Mouse (Mus musculus) Patski (cell line): ENCODE results near the gene Bmpr2. TPM values are rescaled to one million over a fixed set of nuclear protein-coding genes. Genes with fewer than 3 reads are reported as not detected.

Experiments
- ATAC-seq: fragments of 100-300 bp; one replicate; pipeline ENCODE4 v1.8.0; 2021
- CTCF ChIA-PET: fragments of 350-600 bp; sonication (Branson Sonifier 250); formaldehyde crosslinking; loops from one replicate; lab custom pipeline; 2022; ENCODE audit warnings: inconsistent platforms; lab: Charles Lee
- POLR2A ChIA-PET: fragments of 350-600 bp; sonication (Branson Sonifier 250); formaldehyde crosslinking; loops from one replicate; lab custom pipeline; 2022; ENCODE audit warnings: antibody characterized with exemption, inconsistent platforms; lab: Charles Lee
- DNase-seq: peaks from one replicate; pipeline ENCODE4 v3.0.0-alpha.2; 2011; ENCODE audit warnings: low read depth, low spot score
- H3K27me3 ChIP-seq: fragments of 371-371 bp; one replicate; pipeline ENCODE4 v1.5.1; 2021
- CTCF ChIP-seq: fragments of 100-300 bp; IDR thresholded peaks from one replicate; pipeline ENCODE4 v1.5.1; 2021
- in situ Hi-C: fragments of 300-500 bp; cut with MboI; formaldehyde crosslinking; loops from 3 replicates; pipeline ENCODE4 v1.11.1; 2018; ENCODE audit warnings: low pct_unique_long_range_greater_than_20kb, mixed read lengths
- polyA plus RNA-seq: library from polyadenylated mRNA; unstranded; gene quantifications from one replicate; pipeline ENCODE4 v1.2.3, GENCODE M21; 2021

The Bmpr2 gene
- polyA plus RNA-seq, 1 experiment from 2014 or later: 22.1 TPM

DNA sequence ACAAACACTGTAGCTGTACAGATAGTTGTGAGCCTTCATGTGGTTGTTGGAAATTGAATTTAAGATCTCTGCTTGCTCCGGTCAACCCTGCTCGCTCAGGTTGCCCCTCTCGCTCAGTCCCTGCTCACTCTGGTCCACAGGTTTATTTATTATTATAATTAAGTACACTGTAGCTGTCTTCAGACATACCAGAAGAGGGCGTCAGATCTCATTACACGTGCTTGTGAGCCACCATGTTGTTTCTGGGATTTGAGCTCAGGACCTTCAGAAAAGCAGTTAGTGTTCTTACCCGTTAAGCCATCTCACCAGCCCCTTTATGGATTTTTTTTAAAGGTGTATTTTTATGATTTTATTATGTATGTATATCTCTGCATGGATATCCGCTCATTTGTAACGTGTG lies 129.6 kb downstream of the Bmpr2 start:
- no peak for DNase-seq
- CTCF ChIA-PET: no interaction called here
- ATAC-seq: no peak
- in situ Hi-C loops: loop anchor here (25.0 kb wide), 1 partner anchor 970 kb away; no protein-coding TSS in a partner anchor
- TF ChIP-seq CTCF: peak; percentile 56
- no peaks in the 10 kb centered on the region for H3K27me3 ChIP-seq
- POLR2A ChIA-PET: no interaction called here

- no peak for ATAC-seq
- in situ Hi-C loops: loop anchor here (25.0 kb wide), 1 partner anchor 968 kb away; no protein-coding TSS in a partner anchor
- DNase-seq: no peak
- TF ChIP-seq CTCF: no peak
- ChIA-PET POLR2A (interaction anchor here (0.6 kb wide), 1 partner anchor 104 kb away, joined by 10 read pairs; no protein-coding TSS in a partner anchor), CTCF (interaction anchor here (0.7 kb wide), 1 partner anchor 27 kb away, joined by 3 read pairs; no protein-coding TSS in a partner anchor)
- H3K27me3 ChIP-seq: no peaks in the 10 kb centered on the region
These were observed 130.8 kb downstream of the Bmpr2 start for GRCm38 (mm10) chr1:59894025-59894424.

- ATAC-seq: no peak
- in situ Hi-C loops: loop anchor here (25.0 kb wide), 1 partner anchor 967 kb away; no protein-coding TSS in a partner anchor
- CTCF ChIA-PET: interaction anchor here (1.0 kb wide), 1 partner anchor 11 kb away, joined by 3 read pairs; no protein-coding TSS in a partner anchor
These were observed 132.3 kb downstream of the Bmpr2 start for GRCm38 (mm10) chr1:59895456-59895855.

GRCm38 (mm10) chr1:59897147-59897798 lies 134.1 kb downstream of the Bmpr2 start:
- POLR2A ChIA-PET: no interaction called here
- no peaks in the 10 kb centered on the region for H3K27me3 ChIP-seq
- no peak for DNase-seq
- CTCF ChIA-PET: interaction anchor here (1.4 kb wide), 1 partner anchor 10 kb away, joined by 3 read pairs; no protein-coding TSS in a partner anchor
- in situ Hi-C loops: loop anchor here (25.0 kb wide), 1 partner anchor 965 kb away; no protein-coding TSS in a partner anchor
- no peak for ATAC-seq
- no peak for TF ChIP-seq CTCF

More at GRCm38 (mm10) chr1:59895456-59895855, 132.3 kb downstream of the Bmpr2 start:
- no peak for DNase-seq
- TF ChIP-seq CTCF: no peak
- POLR2A ChIA-PET: no interaction called here
- H3K27me3 ChIP-seq: no peaks in the 10 kb centered on the region

GRCm38 (mm10) chr1:59899679-59900078 lies 136.5 kb downstream of the Bmpr2 start:
- no peak for TF ChIP-seq CTCF
- no peaks in the 10 kb centered on the region for H3K27me3 ChIP-seq
- in situ Hi-C loops: loop anchor here (25.0 kb wide), 1 partner anchor 963 kb away; no protein-coding TSS in a partner anchor
- ChIA-PET POLR2A (no interaction called here), CTCF (interaction anchor here (0.9 kb wide), 1 partner anchor 11 kb away, joined by 4 read pairs; no protein-coding TSS in a partner anchor)
- ATAC-seq (no peak), DNase-seq (no peak)

- ChIA-PET CTCF (interaction anchor here (1.3 kb wide), 1 partner anchor 51 kb away, joined by 3 read pairs; no protein-coding TSS in a partner anchor), POLR2A (no interaction called here)
- no peak for ATAC-seq
- in situ Hi-C loops: no loop called here
- TF ChIP-seq CTCF: no peak
- DNase-seq: no peak
- H3K27me3 ChIP-seq: no peaks in the 10 kb centered on the region
These were observed 138.1 kb downstream of the Bmpr2 start for GRCm38 (mm10) chr1:59901082-59901876.

DNA sequence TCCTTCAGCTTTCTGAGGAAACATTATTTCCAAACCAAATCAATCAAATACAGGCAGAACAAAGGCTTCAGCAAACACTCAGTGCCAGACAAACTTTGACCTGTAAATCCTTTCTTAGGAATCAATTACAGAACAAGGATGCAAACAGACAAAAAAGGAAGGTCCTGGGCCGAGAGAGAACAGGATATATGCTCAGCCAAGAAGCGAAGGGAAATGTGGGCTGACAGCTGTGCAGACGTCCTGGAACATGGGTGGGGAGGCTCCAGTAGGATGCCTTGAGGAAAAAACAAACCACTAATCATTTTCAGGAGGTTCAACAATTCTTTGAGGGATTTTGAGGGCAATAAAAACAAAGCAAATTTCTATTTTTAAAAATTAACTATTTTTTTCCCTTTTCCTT lies 139.4 kb downstream of the Bmpr2 start:
- CTCF ChIA-PET: interaction anchor here (1.1 to 1.3 kb wide), 2 partner anchors 9 to 50 kb away, joined by 3 read pairs; no protein-coding TSS in a partner anchor
- DNase-seq: no peak
- ATAC-seq: no peak
- in situ Hi-C loops: no loop called here
- TF ChIP-seq CTCF: no peak
- POLR2A ChIA-PET: interaction anchor here (1.2 kb wide), 1 partner anchor 16 kb away, joined by 7 read pairs; no protein-coding TSS in a partner anchor
- H3K27me3 ChIP-seq: no peaks in the 10 kb centered on the region

GRCm38 (mm10) chr1:59904630-59905295 lies 141.6 kb downstream of the Bmpr2 start:
- no peak for DNase-seq
- ATAC-seq: no peak
- no peak for TF ChIP-seq CTCF
- POLR2A ChIA-PET: no interaction called here
- CTCF ChIA-PET: no interaction called here
- no peaks in the 10 kb centered on the region for H3K27me3 ChIP-seq
- in situ Hi-C loops: no loop called here

DNA sequence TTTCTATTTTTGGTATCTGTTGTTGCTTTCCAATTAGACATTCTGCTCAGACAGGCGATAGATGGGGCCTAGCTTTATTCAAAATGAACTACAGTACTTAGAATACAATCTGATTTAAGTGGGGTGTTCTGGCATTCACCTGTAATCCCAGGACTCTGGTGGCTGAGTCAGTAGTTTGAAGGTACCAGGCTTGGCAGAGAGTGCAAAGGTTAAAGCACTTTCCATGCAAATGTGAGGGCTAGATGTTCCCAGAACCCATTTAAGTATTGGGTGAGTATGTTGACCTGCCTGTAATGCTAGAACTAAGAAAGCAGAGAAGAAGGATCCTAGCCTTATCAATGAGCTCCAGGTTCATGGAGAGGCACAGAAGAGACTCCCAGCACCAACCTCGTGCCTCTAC lies 142.7 kb downstream of the Bmpr2 start:
- in situ Hi-C loops: no loop called here
- no peak for ATAC-seq
- H3K27me3 ChIP-seq: no peaks in the 10 kb centered on the region
- POLR2A ChIA-PET: no interaction called here
- DNase-seq: no peak
- no peak for TF ChIP-seq CTCF
- CTCF ChIA-PET: interaction anchor here (0.8 to 1.1 kb wide), 2 partner anchors 19 to 61 kb away, joined by 3 read pairs; no protein-coding TSS in a partner anchor
